Mouse (Mus musculus) right cerebral cortex, adult 2 months (tissue): ENCODE measurements at regions not wholly inside any gene's neighbourhood (a gene's known extent, or its start where the extent isn't known, plus 50 kb on each side); places are given as distances from the start of the nearest gene placed in this dataset.

Experiments
- DNase-seq, 2 experiments: peaks; one replicate each; pipeline ENCODE4 v3.0.0; 2021 to 2022; ENCODE audit warnings: low spot score in 2 of 2

GRCm38 (mm10) chr2:78804931-78805330, 63.0 kb upstream of the Ube2e3 start:
- DNase-seq: no peak

DNA sequence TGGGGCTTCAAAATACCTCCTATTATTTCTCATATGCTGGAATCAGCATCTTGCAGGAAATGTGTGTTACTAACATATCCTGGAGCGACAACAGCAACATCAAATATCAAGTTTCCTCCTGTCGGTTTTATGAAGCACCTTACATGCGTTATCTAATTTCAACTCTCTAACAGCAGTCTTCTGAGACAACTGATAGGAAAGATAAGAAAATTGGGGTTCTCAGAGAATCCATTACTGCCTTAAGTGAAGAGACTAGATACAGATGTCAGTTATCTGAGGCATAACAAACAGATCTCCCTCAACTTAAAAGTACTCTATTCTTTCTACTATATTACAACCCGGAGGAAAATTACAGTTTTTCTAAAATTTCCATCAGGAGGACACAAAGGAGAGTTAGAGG, 64.4 kb upstream of the Ube2e3 start:
- DNase-seq: no peak

GRCm38 (mm10) chr2:78795446-78795845, 72.5 kb upstream of the Ube2e3 start:
- peak in 1 of 2 experiments; percentile 10 for DNase-seq

DNA sequence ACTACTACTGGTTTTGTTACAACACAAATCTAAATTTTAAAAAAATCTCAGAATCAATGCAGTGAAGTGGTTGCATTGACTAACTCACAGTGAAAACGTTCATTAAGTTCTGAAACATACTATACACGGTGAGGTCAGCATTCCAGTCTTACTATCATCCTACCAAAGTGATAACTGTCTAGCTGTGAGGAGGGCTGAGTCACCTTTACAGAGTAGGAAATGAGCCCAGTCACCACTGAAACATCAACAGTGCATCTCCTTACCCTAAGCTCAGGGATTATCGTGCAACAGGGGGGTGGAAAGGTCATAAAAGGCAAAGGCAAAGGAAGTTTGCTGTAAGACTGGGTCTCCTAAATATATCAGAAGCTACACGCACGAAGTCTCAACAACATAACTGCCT, 73.2 kb upstream of the Ube2e3 start:
- DNase-seq: no peak

DNA sequence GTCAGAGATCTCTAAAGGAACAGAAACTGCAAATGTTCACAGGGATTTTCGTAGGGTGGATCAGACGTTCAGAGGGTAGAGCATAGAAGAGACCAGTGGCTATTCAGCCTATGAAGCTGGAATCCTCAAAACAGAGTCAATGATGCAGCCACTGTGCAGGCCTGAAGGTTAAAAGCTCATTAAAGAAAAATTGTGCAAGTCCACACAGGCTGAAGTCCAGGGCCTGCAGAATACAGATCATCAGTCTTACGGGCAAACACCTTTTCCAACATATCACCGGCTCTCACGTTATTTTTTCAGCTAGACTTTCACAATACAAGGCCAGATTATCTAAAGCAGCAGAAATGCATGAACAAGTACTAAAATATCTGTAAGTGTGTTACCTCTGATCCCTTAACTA, 78.8 kb upstream of the Ube2e3 start:
- DNase-seq: no peak

DNA sequence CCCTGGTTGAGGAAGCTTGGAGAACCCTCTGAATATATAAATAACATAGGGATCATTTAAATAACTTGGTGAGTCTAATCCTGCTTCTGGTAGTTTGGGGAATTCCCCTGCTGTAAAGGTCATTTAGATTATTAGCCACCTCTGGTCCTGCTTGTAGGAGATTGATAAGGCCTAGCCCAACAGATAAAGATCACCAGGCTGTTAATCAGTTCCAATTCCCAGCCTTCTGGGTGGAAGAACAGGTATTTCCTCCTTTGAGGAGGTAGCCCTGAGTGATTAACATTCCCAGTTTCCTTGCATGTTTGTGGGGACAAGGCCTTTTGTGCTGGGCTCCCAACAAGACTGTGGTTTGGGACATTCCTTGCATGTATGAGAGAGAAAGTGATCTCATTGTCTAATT, 79.7 kb upstream of the Ube2e3 start:
- DNase-seq: no peak

GRCm38 (mm10) chr2:78779949-78780348, 88.0 kb upstream of the Ube2e3 start:
- no peak for DNase-seq

- DNase-seq: no peak
Observed at GRCm38 (mm10) chr2:78777589-78777988, 90.3 kb upstream of the Ube2e3 start.

- no peak for DNase-seq
Observed at GRCm38 (mm10) chr2:78754362-78754761, 113.6 kb upstream of the Ube2e3 start.

DNA sequence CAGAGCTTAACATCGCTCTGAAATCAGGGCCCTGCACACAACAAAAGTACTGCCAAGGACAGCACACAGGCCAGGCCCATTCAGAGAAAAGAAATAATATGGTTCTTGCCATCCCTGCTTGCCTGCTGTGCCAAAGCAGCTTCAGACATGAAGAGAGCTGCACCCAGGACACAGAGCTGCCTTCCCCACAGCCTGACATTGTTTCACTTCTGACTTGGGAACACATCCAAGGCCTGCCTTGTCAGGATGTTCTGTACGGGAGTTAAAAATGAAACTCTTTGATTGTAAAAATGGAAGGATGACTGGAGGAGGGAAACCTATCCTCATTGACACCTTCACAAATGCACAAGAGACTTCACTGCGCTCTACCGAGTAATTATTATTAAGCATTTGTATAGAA, 114.0 kb upstream of the Ube2e3 start:
- no peak for DNase-seq

DNA sequence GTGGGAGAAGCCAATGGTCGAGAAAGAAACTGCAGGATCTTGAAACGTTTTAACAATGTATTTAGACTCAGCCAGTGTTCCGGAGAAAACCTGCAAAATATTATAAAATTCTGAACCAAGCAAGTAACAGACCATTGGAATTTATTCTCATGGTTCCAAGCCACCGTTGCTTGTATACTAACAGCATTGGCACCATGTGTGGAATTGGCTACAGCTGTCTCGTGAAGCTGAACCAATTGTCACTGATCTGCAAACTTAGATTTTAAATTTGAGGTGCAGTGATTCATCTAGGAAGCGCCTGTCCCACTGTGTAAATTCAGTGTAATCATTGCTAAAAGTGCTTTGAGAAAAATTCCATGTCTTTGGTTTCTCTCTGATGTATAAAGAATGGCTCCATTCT, 137.8 kb upstream of the Ube2e3 start:
- no peak for DNase-seq

DNA sequence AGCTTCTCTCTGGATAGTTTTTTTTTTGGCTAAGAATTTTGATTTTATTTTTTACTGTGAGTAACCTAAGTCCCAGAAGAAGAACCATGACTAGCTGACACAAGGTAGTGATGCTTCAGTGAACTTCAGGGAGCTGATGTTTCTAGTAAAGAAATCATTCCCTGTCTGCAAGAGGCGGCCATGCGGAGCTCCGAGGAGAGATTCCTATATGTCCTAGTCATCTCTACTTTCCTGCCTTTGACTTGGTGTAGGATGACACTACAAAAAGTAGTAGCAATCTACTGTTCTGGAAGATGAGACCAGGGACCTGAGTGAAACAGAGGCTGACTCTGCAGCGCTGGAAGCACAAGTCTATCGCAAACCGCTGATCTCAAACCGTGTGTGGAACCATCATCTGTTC, 141.9 kb upstream of the Ube2e3 start:
- DNase-seq: no peak

- no peak for DNase-seq
Observed at GRCm38 (mm10) chr2:78724416-78724815, 143.5 kb upstream of the Ube2e3 start.

DNA sequence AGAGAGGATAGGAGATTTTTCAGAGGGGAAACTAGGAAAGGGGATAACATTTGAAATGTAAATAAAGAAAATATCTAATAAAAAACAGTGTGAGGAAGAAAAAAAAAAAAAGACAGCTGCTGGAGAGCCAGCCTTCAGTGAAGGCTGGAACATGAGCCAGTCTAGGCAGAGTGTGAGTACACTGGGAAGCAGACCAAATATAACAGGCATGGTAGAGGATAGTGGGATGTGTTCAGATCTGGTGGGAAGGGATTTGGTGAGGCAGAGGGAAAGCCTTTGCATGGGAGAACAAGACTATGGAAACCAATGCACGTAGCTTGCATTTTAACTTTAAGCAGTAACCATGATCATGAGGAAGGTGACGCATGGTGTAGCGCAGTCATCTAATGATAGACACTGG, 144.5 kb upstream of the Ube2e3 start:
- peak; percentile 16 to 17 for DNase-seq

DNA sequence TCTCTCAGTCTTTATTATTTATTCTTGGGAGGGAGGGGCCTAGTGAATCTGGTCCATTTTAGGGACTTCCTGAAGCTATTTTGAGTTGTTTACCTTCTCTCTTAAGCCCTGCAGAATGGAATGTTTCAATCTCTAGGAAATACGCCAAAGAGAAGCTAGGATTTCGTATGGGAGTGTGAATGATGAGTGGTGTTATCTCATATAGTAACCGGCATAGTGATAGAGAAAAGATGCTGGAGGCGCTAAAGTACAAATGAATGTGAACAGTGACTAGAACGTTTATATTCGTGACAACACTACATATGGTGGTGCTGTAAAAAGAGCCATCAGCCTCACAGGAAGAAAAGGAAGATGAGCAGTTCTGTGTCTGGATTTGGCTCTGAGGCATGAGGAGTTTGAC, 145.2 kb upstream of the Ube2e3 start:
- DNase-seq: no peak

DNA sequence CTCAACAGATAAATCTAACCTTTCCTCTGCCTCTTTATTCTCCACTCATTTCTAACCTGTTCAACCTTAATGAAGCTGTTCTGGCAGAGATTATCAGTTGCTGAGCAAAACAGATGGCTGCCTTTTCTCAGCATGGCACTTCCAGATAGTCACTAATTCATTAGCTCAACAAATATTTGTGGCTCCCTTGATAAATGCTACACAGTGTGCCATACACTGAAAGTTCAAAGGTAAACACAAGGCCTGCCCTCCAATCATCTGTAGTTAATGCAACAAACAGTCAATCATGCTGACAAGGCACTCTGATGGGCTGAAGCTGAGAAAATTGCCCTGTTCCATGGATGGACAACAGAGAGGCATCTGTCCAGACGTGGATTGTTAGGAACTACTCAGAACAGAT, 149.4 kb upstream of the Ube2e3 start:
- no peak for DNase-seq

- DNase-seq: no peak
Observed at GRCm38 (mm10) chr2:78716157-78716798, 151.6 kb upstream of the Ube2e3 start.

DNA sequence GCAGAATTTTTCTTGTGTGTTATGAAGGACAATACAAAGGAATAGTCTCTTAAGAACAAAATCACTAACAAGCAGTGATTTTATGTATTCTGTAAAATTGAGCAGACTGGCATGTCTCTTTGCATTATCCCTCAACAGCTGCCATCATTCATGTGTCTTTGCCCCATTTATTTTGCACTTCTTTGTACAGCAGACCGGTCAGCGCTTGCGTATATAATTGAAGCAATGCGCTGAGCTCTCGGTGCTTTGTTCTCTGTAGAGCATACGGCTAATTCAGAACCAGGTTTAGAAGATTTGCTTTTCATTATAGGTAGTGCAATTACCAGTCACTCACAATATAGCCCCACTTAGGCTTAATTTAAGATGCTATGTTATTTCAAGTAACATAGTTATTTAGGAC, 173.1 kb upstream of the Ube2e3 start:
- no peak for DNase-seq

- DNase-seq: peak; percentile 16 to 17
Observed at GRCm38 (mm10) chr2:78656668-78657067, 211.3 kb upstream of the Ube2e3 start.

DNA sequence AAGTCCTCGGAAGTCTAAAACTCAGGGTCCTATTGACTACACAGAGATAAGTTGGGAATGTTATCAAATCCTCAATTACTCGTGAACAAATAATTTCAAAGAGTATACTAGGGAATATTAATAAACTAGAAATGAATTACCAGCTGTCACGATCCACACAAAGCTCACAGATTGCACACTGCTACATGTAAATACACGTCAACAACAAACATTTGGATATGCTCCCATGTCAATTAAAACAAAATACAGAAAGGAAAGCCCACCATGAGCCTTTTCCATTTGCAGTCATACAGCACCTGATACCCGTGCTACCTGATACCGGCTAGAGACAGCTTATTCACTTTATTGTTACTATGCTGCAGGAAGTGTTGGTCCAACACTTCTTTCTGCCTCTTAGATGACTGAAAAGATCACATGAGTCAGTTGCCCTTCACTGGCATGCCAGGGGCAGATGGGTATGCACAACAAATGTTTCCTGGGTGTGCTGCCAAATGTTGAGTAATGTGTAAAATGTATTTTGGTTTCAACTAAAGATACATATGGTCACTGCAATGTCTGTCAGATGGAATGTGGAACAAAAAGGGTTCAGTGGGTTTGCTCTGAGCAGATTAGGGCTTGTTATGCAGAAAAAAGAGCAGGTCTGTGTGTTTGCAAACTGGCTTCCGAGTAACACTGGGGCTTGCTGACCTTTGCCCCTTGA, 212.6 kb upstream of the Ube2e3 start:
- peak; percentile 50 to 55 for DNase-seq

DNA sequence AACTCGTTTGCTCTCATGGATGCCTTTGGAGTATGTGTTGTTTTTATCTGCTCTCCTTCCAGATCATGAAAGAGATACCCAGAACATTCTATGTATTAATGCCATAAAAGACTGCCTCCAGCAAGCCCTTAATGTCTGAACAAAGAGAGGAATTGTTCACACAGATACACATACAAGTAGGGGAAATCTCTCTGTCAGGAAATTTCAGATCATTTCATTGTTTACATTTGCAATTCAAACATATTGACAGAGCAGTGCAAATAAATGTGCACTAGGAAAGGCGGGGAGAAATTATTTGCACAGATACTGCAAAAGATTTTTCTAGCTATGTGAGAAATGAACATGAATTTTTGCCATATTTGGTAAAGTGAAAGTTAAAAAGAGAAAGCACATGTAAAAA, 216.4 kb upstream of the Ube2e3 start:
- no peak for DNase-seq

DNA sequence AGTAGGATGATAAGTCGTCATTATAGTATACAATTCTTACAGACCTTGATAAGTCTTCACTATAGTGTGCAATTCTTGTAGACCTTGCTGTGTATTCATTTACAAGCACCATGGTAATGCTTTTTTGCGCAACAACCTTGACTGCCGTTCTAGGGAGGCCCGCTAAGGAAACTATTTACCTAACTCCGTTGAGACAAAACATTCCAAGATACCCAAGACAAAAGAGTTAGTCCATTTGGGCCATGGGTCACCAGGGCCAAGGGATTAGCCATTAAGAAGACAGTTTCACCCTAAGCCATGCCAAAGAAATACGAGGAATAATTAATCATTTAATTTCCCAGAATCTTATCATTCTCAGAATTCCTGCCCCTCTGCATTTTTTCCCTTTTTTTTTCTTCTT, 227.6 kb upstream of the Ube2e3 start:
- no peak for DNase-seq

- DNase-seq: no peak
Observed at GRCm38 (mm10) chr2:78625264-78625663, 242.7 kb upstream of the Ube2e3 start.

GRCm38 (mm10) chr2:78606388-78606787, 261.5 kb upstream of the Ube2e3 start:
- DNase-seq: peak; percentile 13 to 54
